Mouse (Mus musculus) ES-Bruce4 (cell line): ENCODE results near the gene Elmo3.

ENCODE experiments used
- CTCF ChIP-seq: IDR thresholded peaks from one replicate; pipeline ENCODE4 v1.8.1; 2011; ENCODE audit warnings: low read depth, low read length
- POLR2A ChIP-seq: IDR thresholded peaks from one replicate; pipeline ENCODE4 v1.8.1; 2011; ENCODE audit warnings: low read length; ENCODE audit not compliant: insufficient read depth

- TF ChIP-seq POLR2A (no peak), CTCF (peak; percentile 96)
Measured at GRCm38 (mm10) chr8:105259721-105260320, 45.6 kb upstream of the Elmo3 start.
